Comparison of ENCODE assay signal across 9 mouse cellular contexts in the genomic region with DNA sequence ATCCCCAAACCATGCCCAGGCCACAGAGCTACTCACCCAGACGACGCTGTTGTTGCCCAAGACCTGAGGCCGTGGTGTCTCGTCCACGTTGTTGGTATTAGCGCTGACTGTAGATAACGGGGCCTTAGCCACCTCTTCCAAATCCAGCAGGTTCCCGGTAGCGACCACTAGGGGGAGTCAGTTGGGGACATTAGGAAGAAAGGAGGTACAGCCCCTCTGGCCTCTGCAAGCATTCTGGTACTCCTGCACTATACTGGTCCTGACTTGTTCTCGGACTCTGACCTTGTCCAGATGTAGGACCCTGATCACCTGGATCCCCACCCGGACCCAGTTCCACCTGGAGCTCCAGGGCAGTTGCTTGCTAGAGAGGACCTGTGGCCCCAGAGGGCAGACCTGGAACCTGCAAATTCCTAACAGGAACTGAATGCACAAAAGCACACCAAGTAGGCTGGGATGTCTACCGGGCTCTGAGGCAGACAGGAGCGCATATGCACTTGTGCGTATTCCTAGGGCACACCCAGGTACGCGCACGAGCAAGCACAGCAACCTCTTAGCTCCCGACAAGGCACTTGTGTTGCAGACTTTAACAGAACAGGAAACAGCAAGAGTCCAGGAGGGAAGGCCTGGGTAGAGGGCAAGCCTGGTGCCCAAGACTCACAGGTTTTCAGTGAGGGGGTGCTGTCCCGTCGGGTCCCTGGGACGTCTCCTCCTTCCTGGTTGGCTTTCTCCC. TPM values are rescaled to one million over a fixed set of nuclear protein-coding genes. Genes with fewer than 3 reads are reported as not detected.
A peak's percentile ranks its signal among the peaks of the same experiment; 100 is the strongest.
DNase-seq lines count a peak whose midpoint lies in the region; ATAC-seq and TF ChIP-seq lines count a peak whose summit lies in the region.
"Had no signal": no experiment of that assay in that cellular context is flagged by ENCODE, and none has a peak within 500 bp of the region (broad histone marks: within the 10 kb centered on the region; RNA-seq: fewer than 3 reads in every experiment).

No protein-coding gene starts in this region.

- WGBS in forebrain, embryonic 10.5 days: 65% methylated on average over 21 of the region's 21 CpGs
- 66% methylated on average over 21 of the region's 21 CpGs for WGBS in forebrain, embryonic 16.5 days
- WGBS in liver, embryonic 14.5 days (ENCODE audit: insufficient replicate concordance): 43% methylated on average over 21 of the region's 21 CpGs

- peak; percentile 24; the same call in 1 of the 2 replicates for TF ChIP-seq CTCF in cortical plate, adult 2 months (IDR thresholded peaks at IDR 0.05; ENCODE audit: extremely low read depth, insufficient read depth, low read length)
- peak; percentile 94 for TF ChIP-seq CTCF in liver, embryonic 14.5 days (IDR thresholded peaks at IDR 0.05; ENCODE audit: low read depth)

- H3K36me3 ChIP-seq in forebrain, embryonic 10.5 days (replicated peaks): peaks cover 33% of the 10 kb centered on the region
- no peaks in the 10 kb centered on the region for H3K36me3 ChIP-seq in forebrain, embryonic 16.5 days (ENCODE audit: control insufficient read depth, insufficient read depth)
- H3K36me3 ChIP-seq in liver, embryonic 14.5 days (replicated peaks; ENCODE audit: control insufficient read depth, insufficient read depth, low read depth): peaks cover 47% of the 10 kb centered on the region

- no peak overlapping the region for H3K4me3 ChIP-seq in forebrain, embryonic 10.5 days
- no peak overlapping the region for H3K4me3 ChIP-seq in forebrain, embryonic 16.5 days (replicated peaks; ENCODE audit: low read length)
- no peak overlapping the region for H3K4me3 ChIP-seq in cortical plate, adult 2 months (ENCODE audit: insufficient read depth, low read length)
- H3K4me3 ChIP-seq in liver, embryonic 14.5 days (ENCODE audit: insufficient read depth in 1 of 2, low read depth in 2 of 2, low read length in 2 of 2): no peak overlapping the region

- 0 out of 2 replicates have a peak overlapping the region, but pooled peaks have one; percentile 27 for H3K27ac ChIP-seq in forebrain, embryonic 10.5 days
- no peak overlapping the region for H3K27ac ChIP-seq in forebrain, embryonic 16.5 days (ENCODE audit: low read length)
- H3K27ac ChIP-seq in cortical plate, adult 2 months (ENCODE audit: insufficient read depth, low read length): no peak overlapping the region
- H3K27ac ChIP-seq in liver, embryonic 14.5 days: 0 out of 2 replicates have a peak overlapping the region, but pooled peaks have one; percentile 10

- DNase-seq in forebrain, embryonic 10.5 days (ENCODE audit: extremely low spot score, low spot score): peak; percentile 34
- DNase-seq in B cell, adult 2 months: peak; percentile 61
- DNase-seq in liver, embryonic 14.5 days (ENCODE audit: low read depth in 3 of 3, low spot score in 3 of 3): peak; percentile 78 to 83 (median 81)
- no peak for DNase-seq in urinary bladder, postnatal 14 days (ENCODE audit: low spot score)
- DNase-seq in left cerebral cortex, adult 9 months (ENCODE audit: low spot score in 2 of 2): no peak
- no peak for DNase-seq in frontal cortex, postnatal 25 days (ENCODE audit: low spot score in 2 of 2)

- no peak for ATAC-seq in forebrain, embryonic 16.5 days
- peak; percentile 16; the same call in 1 of the 2 replicates for ATAC-seq in liver, embryonic 14.5 days (ENCODE audit: insufficient read depth)
- ATAC-seq: Patski had no signal

- H3K9ac ChIP-seq in forebrain, embryonic 16.5 days (replicated peaks; ENCODE audit: low read depth, low read length): no peak overlapping the region
- no peak overlapping the region for H3K9ac ChIP-seq in liver, embryonic 14.5 days (replicated peaks)

- no peak for TF ChIP-seq POLR2A in cortical plate, adult 2 months (IDR thresholded peaks at IDR 0.05; ENCODE audit: extremely low read depth, insufficient read depth, low read length)

- no peaks in the 10 kb centered on the region for H3K9me3 ChIP-seq in forebrain, embryonic 10.5 days
- H3K9me3 ChIP-seq in forebrain, embryonic 16.5 days (ENCODE audit: control insufficient read depth, low read length): no peaks in the 10 kb centered on the region
- H3K9me3 ChIP-seq in liver, embryonic 14.5 days (ENCODE audit: control insufficient read depth, low read length): no peaks in the 10 kb centered on the region

- H3K4me1 ChIP-seq in forebrain, embryonic 10.5 days: peaks cover 43% of the 10 kb centered on the region
- peaks cover 2% of the 10 kb centered on the region; the same call in 1 of the 2 replicates for H3K4me1 ChIP-seq in forebrain, embryonic 16.5 days (replicated peaks; ENCODE audit: control insufficient read depth, insufficient read depth, low read length)
- peaks cover 4% of the 10 kb centered on the region; the same call in 1 of the 2 replicates for H3K4me1 ChIP-seq in cortical plate, adult 2 months (ENCODE audit: control insufficient read depth, insufficient read depth, low read length)
- H3K4me1 ChIP-seq in liver, embryonic 14.5 days (replicated peaks; ENCODE audit: control insufficient read depth in 2 of 2, insufficient read depth in 2 of 2, low read length in 1 of 2): peaks cover 24 to 48% of the 10 kb centered on the region in 2 experiments

- no peak for TF ChIP-seq EP300 in liver, embryonic 14.5 days (IDR thresholded peaks at IDR 0.05; ENCODE audit: low read depth)

- H3K27me3 ChIP-seq in forebrain, embryonic 10.5 days (ENCODE audit: poor library complexity, severe bottlenecking): no peaks in the 10 kb centered on the region
- no peaks in the 10 kb centered on the region for H3K27me3 ChIP-seq in forebrain, embryonic 16.5 days (replicated peaks; ENCODE audit: control insufficient read depth, insufficient read depth, low read length)
- H3K27me3 ChIP-seq in liver, embryonic 14.5 days (ENCODE audit: control insufficient read depth, insufficient read depth, low read length): no peaks in the 10 kb centered on the region
- H3K27me3 ChIP-seq: Patski had no signal

- H3K4me2 ChIP-seq in forebrain, embryonic 16.5 days (ENCODE audit: low read length): no peak overlapping the region
- H3K4me2 ChIP-seq in liver, embryonic 14.5 days (ENCODE audit: low read depth): no peak overlapping the region

RNA-seq across cellular contexts. Expression of gene Ldlrap1, which starts 18.4 kb away (rescaled TPM):
- 9.6 and 11.8 TPM in 2 replicates for polyA plus RNA-seq in forebrain, embryonic 10.5 days (2016; fragmentation: Nextera tagmentation; extraction: Ambion mirVana)
- polyA plus RNA-seq in forebrain, embryonic 16.5 days (2015; fragmentation: Nextera tagmentation; extraction: Ambion mirVana): 2.9 and 3.3 TPM in 2 replicates
- 3.0 and 3.3 TPM in 2 replicates for polyA plus RNA-seq in cortical plate, adult 2 months (2012; rRNA removed)
- polyA plus RNA-seq in liver, embryonic 14.5 days (2012; rRNA removed): 7.0 and 9.1 TPM in 2 replicates
- 13.4 and 19.2 TPM in 2 replicates for polyA plus RNA-seq in liver, embryonic 14.5 days (2014; fragmentation: Nextera tagmentation; extraction: Ambion mirVana)

RNA-seq across cellular contexts. Expression of gene Man1c1, which starts 45.4 kb away (rescaled TPM):
- polyA plus RNA-seq in forebrain, embryonic 10.5 days (2016; fragmentation: Nextera tagmentation; extraction: Ambion mirVana): 2.3 and 2.8 TPM in 2 replicates
- polyA plus RNA-seq in forebrain, embryonic 16.5 days (2015; fragmentation: Nextera tagmentation; extraction: Ambion mirVana): 2.3 and 2.9 TPM in 2 replicates
- 18.9 and 20.5 TPM in 2 replicates for polyA plus RNA-seq in cortical plate, adult 2 months (2012; rRNA removed)
- 1.6 and 1.9 TPM in 2 replicates for polyA plus RNA-seq in liver, embryonic 14.5 days (2012; rRNA removed)
- polyA plus RNA-seq in liver, embryonic 14.5 days (2014; fragmentation: Nextera tagmentation; extraction: Ambion mirVana): 1.00 and 1.2 TPM in 2 replicates

Comparison
In these comparisons a context has a peak if more than half of its experiments do, and no peak if none do; other contexts are left out.
1. H3K27ac ChIP-seq: peak in forebrain, embryonic 10.5 days (single experiment) and liver, embryonic 14.5 days (single experiment); none in forebrain, embryonic 16.5 days (single experiment) and cortical plate, adult 2 months (single experiment).
2. DNase-seq: peak in forebrain, embryonic 10.5 days (single experiment), B cell, adult 2 months (2 of 2) and liver, embryonic 14.5 days (3 of 3); none in urinary bladder, postnatal 14 days (single experiment), left cerebral cortex, adult 9 months (0 of 2) and frontal cortex, postnatal 25 days (0 of 2).